Mouse (Mus musculus): ENCODE data around the gene Mtg2. TPM values are rescaled to one million over a fixed set of nuclear protein-coding genes. Genes with fewer than 3 reads are reported as not detected.

Mtg2 gene
- 10 to 100 TPM; 15.9 to 17.4 TPM for total RNA-seq (2021)
- long read RNA-seq, experiment 1, partial matches to known transcripts, result 3 of 30 reads
- long read RNA-seq, experiment 1, other reads (novel, unspliced or antisense), result 26 of 30 reads
- long read RNA-seq, experiment 2, partial matches to known transcripts, result 3 of 13 reads
- long read RNA-seq, experiment 2, other reads (novel, unspliced or antisense), result 9 of 13 reads

DNA sequence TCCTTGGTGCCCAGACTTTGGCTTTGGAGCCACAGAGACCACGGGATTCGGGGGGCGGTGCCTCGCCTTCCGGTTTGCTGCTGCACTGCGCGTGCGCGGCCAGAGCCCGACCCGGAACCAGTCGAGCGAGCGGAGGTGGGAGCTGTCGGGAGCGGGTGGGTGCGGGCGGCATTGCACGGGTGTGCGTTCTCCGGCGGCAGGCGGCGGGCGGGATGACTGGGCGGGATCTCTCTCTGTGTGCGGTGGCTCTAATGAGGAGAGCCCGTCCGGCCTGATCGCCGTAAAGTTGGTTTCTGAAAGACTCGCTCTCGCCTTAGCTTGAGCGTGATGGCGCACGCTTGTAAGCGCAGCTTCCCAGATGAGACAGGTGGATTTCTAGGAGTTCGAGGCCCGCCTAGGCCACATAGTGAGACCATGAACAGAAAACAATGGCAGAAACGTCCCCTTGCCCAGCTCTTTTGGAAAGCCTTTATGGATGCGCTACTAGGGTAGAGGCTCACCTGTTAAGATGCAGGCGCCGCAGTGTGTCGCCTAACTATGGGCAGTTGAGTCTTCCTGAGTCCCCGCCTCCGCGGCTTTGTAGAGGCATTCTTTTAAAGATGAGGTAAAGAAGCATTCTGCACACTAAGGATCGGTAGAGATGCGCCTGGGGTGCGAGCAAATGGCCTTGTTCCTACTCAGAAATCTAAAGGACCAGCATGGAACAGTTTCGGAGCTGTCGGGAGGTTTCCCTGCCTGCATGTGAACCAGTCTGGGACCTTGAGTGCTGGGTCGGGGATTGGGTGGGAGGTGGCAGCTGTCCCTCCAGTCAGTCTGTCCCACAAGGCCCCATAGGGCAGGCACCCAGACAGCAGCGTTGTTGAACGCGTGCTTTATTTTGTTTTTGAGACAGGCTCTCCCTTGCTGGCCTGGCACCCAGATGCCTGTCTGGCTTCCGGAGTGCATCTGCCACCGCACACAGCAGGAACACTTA is at the start of gene Mtg2:
Gene Mtg2 (plus strand): TSS at position 108 of the 973 bp plus-strand sequence.
- DNase-seq, result peak; percentile 96

- DNase-seq, result no peak
These were observed 49.5 kb upstream of the Mtg2 start for GRCm38 (mm10) chr2:180020919-180021318.

GRCm38 (mm10) chr2:180022751-180023150 is 47.6 kb upstream of the Mtg2 start:
- DNase-seq, result no peak

DNA sequence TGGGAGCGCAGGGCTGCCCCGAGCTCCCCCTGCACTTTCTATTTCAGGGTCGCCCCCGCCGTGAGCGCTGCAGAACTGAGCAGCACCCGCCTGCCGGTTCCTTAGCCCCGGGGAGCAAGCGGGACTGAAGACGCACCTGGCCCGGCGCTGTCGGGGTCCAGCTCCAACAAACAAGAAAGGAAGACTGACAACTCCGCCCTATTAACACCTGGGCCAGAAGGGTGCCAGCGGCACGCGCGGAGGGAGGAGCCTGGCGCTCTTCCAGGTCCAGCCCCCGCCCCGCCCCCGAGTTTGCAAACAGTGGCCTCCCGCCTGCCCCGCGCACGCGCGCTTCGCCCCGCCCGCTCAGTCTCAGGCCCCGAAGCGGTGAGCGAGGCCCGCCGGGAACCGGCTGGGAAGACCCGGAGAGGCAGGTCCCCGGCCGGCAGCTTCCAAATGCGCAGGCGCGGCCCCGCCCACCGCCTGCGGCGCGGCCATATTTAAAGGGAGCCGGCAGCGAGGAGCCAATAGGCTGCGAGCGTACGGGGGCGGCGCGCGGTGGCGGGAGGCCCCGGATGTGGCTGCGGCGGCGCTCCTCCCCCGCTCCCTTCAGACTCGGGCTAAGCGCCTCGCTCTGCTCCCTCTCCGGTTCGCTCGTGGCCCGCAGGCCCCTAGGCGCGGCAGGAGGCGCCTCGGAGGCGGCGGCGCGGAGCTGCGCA is 45.8 kb upstream of the Mtg2 start, which contains the start of gene Lsm14b:
Gene Lsm14b (plus strand): TSS at position 587 of the 698 bp plus-strand sequence.
- DNase-seq, result peak; percentile 99

GRCm38 (mm10) chr2:180025135-180025860 is 45.1 kb upstream of the Mtg2 start:
- DNase-seq, result peak; percentile 55 to 70

GRCm38 (mm10) chr2:180025861-180026200 is 44.6 kb upstream of the Mtg2 start:
- DNase-seq, result no peak

DNA sequence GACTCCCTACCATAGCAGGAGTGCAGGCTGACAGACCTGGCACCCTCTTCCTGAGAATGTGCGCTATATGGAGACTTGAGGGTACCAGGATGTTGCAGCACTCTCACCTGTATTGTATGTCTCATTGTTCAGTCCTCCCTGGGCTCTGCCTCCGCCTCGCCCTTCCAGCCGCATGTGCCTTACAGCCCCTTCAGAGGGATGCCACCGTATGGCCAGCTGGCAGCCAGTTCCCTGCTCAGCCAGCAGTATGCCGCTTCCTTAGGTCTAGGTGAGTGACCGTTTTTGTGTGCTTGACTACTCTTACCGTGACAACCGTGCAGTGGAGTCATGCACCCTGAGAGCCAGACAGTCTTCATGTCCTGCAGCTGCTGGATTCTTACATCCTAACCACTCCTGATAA is 42.6 kb upstream of the Mtg2 start:
- DNase-seq, result no peak

GRCm38 (mm10) chr2:180031270-180031669 is 39.1 kb upstream of the Mtg2 start:
- no peak for DNase-seq

- no peak for DNase-seq
These were observed 37.5 kb upstream of the Mtg2 start for GRCm38 (mm10) chr2:180032925-180033324.

DNA sequence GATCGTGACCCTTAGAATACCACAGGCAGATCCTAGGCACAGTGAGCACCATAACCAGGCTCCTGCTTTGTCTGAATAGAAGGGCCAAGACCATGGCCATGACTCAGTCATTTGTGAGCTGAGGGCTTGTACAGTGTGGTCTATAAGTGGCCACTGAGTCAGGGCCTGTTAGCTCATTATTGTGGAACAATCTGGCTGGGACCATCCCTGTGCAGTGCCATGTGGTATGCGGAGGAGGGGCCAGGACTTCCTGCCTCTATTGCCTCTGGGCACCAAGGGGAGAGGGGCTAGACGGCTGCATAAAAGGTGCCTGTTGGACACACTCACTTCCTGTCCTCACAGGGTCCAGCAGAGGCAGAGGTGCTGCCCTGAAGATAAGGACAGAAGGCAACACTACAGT is 36.4 kb upstream of the Mtg2 start:
- no peak for DNase-seq

GRCm38 (mm10) chr2:180034753-180035152 is 35.6 kb upstream of the Mtg2 start:
- DNase-seq, result no peak

DNA sequence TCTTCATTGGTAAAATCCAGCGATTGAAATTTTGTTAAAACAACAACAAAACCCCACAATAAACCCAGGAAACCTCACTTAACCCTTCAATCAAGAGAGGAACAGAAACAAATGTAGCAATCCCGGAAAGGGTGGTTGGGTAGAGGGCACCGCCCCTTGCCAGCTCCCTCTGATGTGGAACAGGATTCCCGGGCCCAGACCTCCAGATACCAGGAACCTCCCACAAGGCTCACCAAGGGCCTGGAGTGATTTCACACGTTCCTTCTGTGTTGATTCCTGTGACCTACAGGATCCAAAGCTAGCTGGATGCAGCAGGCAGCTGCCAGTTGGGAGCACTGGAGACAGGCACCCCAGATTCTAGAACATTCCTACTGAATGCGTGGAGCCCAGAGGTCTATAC is 30.0 kb upstream of the Mtg2 start:
- no peak for DNase-seq

DNA sequence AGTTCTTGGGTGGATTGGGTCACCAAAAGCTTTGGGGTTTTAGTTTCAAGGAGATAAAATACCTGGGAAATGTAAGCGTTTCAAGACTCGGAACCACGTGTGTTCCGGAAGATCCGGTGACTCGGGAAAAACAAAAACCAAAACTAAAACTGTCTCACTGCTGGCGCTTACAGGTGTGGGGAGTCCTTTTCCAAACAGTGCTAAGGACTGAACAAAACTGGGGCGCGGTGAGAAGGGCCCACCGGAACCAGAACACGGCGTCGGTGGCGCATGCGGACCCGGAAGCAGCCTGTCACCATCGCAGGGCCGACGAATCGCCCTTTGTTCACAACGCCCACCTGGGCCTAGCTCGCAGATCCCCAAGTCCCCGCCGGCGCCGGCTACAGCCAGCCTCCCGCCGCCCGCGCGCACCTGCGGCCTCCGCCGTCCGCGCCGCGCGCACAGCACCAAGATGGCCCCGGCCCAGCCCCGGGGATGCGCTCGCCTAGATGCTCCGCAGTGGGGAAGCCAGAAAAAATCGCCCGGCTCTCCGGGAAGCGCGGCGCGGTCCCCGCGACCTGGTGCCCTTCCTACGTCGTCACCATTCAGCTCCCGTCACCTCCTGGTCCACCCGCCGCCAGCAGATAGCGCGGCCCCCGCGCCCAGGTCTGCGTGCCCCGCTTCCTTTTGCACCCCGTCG is 28.7 kb upstream of the Mtg2 start:
- peak; percentile 47 to 59 for DNase-seq

- peak; percentile 93 to 96 for DNase-seq
These were observed 28.0 kb upstream of the Mtg2 start, which contains the start of the genes Psma7 and Ss18l1 for GRCm38 (mm10) chr2:180042256-180042857. Psma7 (minus strand) TSS chr2:180042433. Ss18l1 (plus strand) TSS chr2:180042509.

GRCm38 (mm10) chr2:180042858-180043515 is 27.4 kb upstream of the Mtg2 start:
- DNase-seq, result peak; percentile 59 to 76

- DNase-seq, result peak; percentile 44 to 66
These were observed 25.1 kb upstream of the Mtg2 start for GRCm38 (mm10) chr2:180045283-180045682.

DNA sequence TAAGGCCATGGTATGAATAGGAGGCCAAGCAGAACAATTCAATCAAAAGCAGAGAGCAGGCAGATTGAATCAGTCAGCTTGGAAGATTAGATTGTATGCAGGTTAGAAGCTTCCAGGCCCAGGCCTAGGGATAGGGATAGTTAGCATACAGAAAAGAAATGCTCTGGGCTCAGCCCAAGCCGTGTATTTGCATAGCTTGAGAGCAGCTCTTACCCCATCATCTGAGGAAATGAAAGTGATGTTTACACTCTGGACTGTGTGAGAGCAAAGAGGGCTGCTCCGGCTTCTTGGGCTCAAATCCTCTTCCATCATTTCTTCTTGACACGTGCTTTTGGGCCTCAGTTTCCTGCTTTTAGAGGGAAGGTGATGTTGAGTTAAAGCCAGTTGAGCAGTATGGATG is 22.8 kb upstream of the Mtg2 start:
- DNase-seq, result no peak

DNA sequence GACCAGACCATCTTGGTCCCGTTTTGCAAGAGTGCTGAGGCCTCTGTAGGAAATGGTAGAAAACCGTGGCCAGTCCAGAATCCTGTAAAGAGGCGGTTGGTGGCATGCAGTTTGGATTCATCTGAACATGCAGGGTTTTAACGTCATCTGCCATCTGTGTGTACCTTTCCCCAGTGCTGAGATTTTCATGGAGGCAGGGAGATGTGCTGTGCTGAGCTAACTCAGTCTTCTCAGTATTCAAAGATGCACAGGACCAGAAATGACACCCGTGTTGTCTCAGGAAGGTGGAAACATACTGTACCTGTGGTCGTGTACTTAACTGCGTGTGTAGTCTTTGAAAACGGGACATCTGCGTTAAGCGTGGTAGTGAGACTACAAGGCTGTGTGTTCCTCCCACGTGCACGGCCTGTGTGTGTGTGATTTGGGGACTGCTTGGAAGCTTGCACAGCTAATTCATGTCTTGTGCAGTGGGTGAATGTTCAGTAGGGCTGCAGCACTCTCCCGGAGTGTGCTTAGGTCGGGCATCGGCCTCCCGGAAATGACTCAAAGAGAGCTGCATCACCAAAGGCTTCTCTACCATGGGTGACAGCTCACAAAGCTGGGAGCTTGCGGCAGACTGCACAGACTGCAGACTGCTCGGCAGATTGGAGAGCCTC is 22.3 kb upstream of the Mtg2 start:
- no peak for DNase-seq

DNA sequence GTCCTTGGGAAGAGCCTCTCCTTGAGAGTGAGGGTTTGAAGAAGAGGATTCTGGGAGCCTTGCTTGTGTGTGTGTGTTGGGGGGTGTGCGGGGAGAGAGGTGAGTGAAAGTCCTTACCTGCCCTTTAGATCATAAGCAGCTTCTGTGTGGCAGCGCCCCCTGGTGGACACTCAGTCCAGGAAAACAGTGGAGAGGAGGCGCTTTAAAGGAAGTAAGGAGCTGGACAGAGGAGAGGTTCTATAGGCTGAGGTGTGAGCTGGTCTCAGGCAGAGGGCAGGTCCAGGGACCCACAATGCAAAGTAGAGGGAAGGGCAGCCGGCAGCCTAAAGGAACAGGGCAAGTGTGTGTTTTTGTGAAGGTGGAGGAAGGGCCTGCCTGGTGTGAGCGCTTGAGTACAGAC is 19.4 kb upstream of the Mtg2 start:
- DNase-seq, result peak; percentile 83 to 90

Measured in adrenal gland, postnatal 36 days (tissue).